Mouse (Mus musculus) fat pad, adult 2 months (tissue): ENCODE data around the gene Aebp1.

Source experiments
- DNase-seq: peaks from one replicate; pipeline ENCODE4 v3.0.0-alpha.2; 2011; ENCODE audit warnings: low read depth, low spot score; ENCODE audit errors: extremely low read depth

Aebp1 gene

DNA sequence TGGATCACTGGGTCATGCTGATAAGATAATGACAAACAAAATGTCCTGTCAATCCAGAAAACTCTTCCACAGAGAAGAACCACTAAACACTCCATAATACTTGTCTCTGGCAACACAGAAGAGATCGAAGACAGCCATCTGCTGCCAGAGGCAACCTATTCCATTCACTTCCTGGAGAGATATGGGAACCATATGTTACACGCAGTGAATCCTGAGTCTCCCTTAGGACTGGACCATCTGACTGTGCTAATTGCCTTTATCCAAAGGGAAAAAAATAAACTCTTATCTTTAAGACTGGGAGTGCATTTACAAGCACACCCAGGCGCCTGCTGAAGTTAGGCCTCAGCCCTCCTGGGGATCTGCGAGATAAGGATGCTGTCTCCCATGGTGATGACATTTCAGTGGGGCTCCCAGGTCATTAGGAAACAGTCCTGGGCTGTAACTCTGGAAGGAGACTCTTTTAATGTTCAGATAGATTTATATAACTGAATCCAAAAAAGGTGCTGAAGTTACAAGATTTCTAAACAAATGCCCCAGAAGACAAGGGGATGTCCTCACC is 31.1 kb downstream of the Aebp1 start:
- DNase-seq: no peak

DNA sequence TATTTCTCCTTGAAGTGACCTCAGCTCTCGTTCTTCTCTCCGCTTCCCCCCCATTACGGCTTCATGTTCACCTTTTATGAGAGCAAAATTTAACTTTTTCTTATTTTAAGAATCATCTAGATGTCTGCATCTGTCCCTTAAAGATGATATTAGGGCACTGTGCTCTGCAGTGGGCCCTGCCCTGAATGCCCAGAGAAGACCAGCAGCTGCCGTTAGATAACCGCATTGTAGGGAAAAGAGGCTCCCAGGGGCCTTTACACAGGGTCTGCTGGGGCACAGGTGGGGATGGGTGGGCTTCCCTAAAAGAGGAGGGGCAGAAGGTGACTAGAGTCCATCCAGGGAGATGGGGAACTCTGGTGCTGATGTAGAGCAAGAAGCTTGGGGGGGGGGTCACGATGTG is 32.1 kb downstream of the Aebp1 start:
- no peak for DNase-seq

DNA sequence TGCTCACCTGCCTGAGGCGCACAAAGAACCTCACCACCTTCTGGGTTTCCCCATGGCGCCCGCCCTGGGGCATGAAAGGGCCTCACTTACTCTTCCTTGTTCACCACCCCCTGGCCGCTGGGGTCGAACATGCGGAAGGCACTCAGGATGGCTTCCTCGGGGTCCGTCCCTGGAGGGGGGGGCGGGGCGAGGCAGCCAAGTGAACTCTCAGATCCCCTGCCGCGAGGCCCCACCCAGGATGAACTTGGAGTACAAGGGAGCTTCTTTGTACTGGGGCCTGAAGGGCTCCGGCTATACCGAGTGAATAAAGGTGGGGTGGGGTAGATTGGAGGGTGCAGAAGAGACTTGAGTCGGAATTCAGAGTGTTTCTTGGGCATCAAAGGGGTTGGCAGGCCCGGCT is 35.5 kb downstream of the Aebp1 start:
- no peak for DNase-seq

DNA sequence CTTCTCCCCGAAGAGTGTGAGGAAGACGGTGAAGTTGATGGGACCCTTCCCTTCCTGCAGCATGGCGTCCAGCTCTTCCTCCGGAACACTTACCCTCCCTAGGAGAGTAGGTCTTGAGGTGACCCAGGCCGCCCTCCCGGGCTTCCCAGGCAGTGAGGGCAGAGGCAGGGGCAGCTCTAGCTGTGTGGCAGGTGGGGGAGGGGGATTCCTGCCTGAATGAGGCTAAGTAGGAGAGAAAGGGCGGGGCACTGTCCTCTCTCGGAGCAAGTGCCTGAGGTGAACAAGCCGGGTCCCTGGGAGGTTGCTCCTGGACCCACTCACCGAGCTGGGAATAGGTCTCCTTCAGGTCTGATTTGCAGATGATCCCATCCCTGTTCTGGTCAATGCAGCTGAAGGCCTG is 36.1 kb downstream of the Aebp1 start:
- no peak for DNase-seq

DNA sequence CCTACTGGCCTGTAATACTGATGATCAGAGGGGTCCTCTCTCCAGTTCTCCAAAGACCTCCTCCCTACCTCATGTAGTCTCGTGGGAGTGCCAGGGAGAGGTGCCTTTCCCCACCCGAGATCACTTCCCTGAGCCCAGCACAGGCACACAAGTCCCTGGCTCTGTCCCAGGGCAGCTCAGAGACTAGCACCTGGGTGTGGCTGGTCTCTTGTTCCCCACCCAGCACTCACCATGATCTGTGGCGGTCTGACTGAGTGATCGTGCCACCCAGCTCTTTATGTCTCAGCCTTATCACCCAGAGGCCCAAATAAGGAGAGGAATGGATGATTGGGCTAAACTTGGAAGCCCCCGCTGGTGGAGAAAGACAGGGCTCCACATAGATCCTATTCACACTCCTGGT is 36.8 kb downstream of the Aebp1 start, which contains the start of gene Myl7:
Myl7 (minus strand) TSS at position 252 of the 400 bp plus-strand sequence.
- DNase-seq: no peak

DNA sequence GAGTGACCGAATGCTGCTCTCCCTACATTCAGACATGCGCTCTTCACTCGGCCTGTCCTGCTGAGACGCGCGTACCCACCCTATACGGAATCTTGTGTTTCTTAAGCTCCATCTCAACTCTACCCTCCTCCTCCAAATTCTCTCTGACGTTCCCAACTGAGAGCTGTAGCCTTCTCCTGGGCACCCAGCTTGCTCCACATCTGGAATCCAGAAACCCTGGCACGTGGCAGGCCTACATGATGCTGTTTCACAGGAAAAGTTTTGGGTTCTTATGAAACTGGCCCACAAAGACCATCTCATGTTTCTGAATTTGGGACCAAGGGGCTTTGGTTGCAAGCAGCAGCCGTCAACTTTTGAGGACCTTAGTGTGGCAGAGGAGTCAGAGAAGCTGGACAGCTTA is 37.5 kb downstream of the Aebp1 start:
- DNase-seq: no peak

DNA sequence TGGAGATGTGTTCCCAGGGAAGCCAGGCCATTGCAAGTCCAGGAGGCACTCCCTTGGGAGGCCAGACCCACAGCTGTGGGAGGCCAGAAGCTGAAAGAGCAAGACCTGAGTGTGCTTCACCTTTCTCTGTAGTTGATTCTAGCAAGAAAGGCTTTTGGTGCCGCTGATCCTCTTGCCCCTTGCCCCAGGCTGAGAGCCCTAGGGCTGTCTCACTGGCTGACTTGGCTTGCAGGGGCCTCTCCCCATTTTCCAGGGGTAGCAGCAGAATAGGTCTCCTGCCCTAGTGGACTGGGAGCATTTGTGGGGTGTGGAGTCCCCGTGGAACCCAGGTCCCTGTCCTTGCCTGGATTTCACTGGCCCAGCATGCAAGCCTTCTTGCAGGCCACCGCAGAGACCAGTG is 39.6 kb downstream of the Aebp1 start:
- no peak for DNase-seq

DNA sequence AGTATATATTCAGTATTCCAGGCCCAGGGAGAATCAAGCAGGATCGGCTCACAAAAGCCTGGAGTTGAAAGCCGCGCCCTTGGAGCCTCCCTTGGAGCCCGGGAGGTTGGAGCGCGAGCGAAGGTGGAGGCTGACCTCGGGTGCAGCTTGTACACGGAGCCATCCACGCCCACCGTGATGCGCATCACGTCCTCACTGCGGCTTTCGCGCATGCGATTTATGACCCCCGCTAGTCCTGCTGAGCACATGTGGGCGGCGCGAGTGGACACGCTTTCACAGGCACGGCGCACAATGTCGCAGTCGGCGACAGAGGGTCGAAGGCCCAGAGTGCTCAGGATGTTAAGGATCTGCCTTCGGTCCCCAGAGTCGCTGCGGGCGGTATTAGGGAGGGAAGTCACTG is 40.2 kb downstream of the Aebp1 start:
- no peak for DNase-seq

DNA sequence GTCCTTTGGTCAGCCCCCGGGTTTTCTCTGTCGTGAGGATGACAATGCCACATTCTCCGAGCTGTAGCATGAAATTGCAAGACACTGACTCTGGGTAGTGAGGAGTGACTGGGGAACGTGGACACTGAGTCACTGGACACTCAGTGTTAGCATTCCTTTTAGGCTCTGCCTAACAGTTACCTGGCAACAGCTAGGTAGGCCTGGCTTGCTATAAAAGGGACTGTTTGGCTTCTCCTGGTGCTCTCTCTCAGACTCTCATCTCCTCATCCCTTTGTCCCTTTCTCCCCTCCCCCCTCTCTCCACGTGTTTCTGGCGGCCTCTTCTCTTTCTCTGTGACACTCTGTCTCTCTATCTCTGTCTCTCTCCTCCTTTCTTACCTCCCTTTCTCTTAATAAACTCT is 40.6 kb downstream of the Aebp1 start:
- no peak for DNase-seq

DNA sequence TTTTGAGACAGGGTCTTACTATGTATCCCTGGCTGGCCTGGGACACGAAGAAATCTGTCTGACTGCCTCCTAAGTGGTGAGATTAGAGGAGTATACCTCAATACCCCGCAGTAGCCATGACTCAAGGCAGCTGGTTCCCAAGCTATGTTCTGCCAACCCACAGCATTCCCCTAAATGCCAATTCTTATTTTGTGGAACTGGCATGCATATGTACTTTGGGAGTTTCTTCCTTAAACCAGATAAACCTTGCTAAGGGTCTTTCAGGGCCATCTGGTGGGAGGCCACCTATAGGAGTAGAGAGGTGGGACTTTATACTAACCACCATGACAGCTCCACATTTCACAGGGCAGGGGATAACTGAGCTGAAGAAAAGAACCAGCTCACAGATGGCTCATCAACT is 42.1 kb downstream of the Aebp1 start:
- DNase-seq: no peak

DNA sequence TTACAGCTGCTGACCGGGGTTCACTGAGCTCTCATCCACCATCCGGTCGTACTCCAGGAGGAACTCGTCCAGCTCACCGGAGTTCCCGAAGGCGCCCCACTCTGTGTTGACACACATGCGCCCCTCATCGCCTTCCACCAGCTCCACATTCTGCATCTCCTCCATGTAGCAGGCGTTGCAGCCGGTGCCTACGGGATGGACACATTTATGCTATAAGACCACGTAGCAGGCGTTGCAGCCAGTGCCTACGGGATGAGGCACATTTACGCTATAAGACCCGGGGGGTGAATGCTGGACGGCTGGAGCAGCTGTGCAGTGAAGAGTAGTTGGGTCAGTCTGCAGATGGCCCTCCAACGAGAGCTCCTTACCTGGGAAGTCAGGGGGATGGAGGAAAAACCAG is 42.6 kb downstream of the Aebp1 start:
- DNase-seq: no peak

DNA sequence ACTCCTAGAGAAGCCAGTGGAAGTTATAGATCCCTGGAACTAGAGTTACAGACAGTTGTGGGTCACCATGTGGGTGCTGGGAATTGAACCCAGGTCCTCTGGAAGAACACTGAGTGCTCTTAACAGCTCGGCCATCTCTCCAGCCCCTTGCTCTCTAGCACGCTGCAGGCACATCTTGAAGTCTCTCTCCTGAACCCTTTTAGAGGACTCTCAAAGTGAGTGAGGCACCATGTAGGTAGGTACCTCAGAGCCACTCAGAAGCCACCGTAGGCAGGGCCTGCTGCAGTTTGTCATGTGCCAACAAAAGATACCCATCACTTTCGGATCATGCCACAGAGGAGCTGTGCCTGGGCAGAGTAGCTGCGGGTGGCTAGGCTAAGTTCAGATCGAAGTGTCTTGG is 43.1 kb downstream of the Aebp1 start:
- DNase-seq: no peak

DNA sequence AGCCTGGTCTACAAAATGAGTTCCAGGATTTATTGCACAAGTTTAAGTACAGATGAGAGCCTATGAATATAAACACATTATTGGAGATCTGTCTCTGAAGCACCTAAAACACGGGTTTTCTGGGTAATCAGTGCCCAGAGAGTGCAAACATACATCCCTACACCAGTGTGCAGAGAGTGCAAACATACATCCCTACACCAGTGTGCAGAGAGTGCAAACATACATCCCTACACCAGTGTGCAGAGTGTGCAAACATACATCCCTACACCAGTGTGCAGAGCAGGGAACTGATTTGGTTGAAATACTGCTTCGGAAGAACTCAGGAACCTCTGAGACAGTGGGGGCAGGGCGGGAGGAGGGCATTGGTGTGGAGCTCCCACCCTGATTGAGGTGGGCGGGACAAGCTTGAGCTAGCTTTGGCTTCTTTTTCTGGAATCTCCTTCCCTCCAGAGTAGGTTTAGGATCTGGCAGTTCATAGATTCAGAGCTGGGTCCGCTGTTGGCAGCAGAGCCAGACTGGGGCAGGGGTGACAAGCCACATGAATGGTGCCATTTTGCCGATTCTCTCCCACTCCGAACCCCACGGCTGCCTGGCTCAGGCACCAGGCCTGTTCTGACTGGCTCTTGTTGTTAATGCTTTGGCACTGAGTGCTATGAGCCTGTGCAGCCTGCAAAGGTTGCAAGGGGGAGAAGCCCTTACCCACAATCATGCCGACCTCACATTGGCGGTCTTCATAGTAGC is 44.2 kb downstream of the Aebp1 start:
- DNase-seq: no peak

DNA sequence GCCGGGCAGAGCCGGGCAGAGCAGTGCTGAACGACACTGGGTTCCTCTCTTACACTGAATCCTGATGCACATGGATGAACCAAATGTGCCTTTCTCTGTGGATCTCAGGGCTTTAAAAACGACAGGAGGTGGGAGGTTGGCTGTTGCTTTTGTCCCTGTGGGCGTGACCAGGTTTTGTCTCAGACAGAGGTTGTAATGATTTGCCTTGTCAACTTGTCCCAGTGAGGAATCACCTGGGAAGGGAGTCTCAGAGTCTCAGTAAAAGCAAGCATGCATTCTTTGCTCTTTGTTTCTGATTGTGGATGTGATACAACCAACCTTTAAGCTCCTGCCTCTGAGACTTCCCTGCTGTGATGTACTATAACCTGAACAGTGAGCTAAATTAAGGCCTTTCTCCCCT is 45.3 kb downstream of the Aebp1 start:
- DNase-seq: no peak

DNA sequence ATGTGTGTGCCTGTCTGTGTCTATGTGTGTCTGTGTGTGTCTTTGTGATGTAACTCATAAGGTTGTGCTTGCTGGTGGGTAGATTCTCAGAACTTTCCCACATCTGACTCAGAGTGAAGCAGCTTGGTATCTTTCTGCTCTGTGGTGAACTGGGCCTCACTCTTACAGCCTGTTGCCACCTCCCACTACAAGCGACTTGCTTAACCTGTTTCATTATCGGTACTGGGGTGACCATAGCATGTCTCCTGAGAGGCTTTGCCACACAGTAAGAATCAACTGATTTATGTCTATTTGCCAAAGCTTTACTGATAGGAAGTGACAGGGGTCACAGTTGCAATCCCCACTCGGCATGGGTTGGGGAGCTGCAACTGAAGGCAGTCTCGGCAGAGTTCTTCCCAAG is 46.9 kb downstream of the Aebp1 start:
- no peak for DNase-seq

DNA sequence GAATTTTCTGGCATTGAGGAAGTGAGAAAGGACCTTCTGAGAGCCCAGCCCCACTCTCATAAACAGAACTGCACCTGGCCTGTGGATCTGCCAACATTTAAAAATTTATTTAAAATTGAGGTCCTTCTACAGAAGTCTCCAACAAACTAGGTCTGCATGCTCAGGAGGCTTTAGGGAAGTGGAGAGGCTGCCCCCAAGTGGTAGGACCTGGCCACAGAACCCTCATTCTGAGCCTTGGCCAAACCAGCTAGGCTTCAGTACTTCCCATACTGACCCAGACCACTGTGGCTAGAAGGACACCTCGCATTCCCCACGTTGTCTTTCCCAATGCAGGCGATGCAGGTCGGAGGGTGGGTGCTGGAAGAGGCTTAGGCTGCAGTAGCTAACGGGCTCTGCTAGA is 50.9 kb downstream of the Aebp1 start:
- DNase-seq: no peak

DNA sequence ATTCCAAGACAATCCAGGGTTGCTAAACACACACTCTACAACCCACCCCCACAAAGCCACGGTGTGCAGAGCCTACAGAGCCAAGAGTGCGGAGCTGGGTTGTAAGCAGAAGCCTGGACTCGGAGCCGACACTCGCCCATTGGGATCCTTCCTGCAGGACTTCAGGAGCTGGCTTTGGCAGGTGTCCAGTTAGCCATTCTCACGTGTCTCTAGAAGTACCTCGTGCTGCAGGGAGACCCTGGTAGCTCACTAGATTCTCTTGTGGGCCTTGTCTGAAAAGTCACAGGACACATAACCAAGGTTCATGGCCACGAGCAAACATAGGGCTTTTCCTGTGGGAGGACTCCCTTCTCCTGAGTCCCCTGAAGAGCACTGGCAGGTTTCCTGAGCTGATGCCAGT is 51.5 kb downstream of the Aebp1 start:
- DNase-seq: no peak

DNA sequence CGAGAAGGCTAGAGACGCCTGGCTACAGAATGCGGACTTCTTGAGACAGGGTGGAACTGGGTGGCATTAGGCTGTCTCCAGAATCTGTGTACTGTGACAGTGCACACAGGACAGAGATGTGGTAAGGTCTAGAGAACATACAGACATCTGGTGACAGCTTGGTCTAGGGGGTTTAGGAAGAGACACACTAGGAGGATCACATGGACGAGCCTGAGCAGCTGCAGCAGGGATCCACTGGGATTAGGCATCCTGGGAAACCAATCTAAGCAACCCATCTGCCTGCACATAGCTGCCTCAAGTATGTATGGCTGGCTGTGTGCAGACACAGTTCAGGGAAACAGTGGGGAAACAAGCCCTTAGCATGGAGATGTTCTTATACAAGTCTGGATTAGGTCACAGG is 52.2 kb downstream of the Aebp1 start:
- no peak for DNase-seq

DNA sequence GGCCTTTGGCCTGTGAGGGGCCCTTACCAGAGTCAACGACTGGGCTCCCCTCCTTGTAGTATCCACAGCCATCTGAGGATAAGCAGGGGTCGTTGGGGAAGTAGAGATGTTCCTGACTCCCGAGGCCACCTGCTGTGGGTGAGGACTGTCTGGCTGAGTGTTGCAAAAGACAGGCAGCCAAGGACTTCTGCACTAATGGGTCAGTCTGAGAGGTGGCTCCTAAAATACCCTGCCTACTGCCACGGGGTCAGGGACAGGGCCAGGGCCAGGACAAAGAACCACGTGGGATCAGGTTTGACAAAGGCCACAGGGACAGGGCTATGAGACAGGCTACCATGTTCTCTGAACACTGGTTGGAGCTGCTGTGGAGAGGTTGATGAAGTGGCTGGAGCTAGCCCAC is 53.2 kb downstream of the Aebp1 start:
- no peak for DNase-seq

DNA sequence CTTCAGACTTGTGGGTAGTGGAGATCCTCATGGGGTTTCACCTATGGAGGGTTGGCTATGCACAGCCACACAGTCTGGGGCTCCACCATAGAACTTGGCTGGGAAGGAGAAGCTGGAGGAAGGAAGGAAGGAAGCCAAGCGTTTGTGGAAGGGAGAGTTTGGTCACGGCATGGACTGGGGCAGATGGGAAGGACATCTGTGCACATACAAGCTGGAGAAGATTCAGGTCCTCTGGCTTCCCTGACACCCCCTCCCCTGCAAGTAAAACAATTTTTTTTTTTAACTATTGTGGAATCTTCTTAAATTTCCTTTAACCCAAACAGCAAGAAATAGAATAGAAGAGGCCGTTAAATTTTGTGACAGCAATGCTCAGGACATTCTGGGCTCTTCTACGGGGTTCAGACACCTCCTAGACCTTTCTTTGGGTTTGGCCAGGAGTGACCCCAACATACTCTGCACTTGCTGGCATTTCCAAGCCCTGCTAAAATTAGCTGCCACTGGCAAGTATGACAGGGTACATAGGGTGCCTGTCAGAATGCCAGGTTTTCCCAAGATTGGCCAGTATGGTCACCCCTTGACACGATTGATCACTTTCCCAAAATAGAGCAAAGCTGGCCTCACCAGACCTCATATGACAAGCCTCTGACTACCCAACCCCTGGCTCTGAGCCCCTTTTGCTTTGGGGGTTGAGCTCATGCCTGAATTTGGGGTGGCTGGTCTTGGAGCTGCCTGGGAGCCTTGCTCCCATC is 53.9 kb downstream of the Aebp1 start:
- DNase-seq: no peak

DNA sequence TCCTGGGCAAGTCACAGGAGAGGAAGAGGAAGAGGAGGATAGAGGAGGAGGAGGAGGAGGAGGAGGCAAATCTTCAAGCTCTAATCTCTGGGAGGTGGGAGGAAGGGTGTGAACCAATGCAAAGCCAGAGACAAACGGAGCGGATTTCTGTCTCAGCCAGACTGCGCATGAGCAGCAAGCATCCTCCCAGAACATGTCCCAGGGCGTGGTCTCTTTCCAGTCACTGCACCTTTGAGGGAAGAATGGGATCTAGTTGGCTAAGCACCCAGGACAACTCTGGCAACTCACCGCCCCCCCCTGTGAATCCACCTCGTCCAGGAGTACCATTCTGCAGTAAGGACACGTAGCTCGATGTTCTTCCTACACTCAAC is 54.4 kb downstream of the Aebp1 start:
- DNase-seq: no peak

DNA sequence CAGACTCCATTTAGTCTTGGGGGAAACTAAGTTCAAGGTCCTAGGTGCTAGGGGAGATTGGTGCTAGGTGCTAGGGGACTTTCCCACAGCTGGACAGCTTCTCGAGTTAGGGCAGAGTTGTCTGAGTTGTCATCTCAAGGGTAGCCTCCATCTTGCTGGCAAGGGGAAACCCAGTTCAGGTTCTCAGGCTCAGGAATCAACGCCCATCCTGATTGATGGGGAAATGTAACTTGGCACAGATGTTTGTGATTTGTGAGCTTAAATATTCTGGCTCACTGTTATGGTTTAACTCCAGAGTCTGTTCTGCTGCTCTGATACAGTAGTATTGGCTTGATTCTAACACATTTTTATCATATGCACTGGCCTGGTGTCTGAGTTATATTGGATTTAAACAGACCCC is 56.4 kb downstream of the Aebp1 start:
- DNase-seq: no peak
